Mouse (Mus musculus): ENCODE measurements around the gene Cep170b. TPM values are rescaled to one million over a fixed set of nuclear protein-coding genes. Genes with fewer than 3 reads are reported as not detected.

Gene Cep170b
- total RNA-seq, 2 experiments from 2014 or later, result 28.8 to 29.6 TPM

- DNase-seq, result no peak
These were observed 17.6 kb upstream of the Cep170b start for GRCm38 (mm10) chr12:112702374-112703320.

DNA sequence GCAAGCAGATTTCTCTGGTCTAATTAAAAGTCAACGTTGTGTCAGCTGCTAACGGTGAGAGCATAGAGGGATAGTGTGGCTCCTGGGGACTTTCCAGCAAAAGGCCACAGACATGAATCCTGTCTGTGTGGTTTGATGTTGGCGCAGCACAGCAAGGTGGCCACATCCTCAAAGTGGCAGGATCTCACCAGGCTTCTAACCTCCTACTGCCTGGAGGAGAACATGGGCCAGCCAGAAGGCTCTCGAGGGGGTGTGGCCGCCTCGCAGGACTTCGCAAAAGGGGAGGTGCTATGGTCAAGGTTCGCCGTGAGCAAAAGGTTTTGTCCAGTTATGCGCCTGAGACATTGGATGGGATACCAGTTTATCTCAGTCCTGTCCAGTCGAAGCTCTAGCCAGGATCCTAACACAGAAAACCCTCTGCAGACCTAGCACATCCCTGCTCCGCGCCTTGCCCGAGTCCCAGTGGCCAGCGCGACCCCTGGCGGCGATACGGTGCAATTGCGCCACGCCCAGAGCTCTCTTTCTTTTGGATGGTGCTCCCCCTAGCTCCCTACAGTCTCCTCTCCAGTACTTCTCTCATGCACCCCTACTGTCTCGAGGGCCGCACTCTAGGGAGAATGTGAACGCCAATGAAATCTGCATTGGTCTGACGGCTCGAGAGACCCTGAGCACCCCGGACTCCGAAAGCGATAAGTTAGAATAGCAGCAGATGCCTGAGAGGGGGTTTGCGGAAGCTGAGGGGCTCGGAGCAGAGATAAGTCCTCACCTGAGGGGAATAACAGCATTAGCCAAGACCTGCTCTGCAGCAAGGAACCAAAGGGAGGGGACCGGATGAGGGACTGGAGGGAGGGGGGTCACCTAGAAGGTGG, 13.3 kb upstream of the Cep170b start:
- DNase-seq, result peak; percentile 94

GRCm38 (mm10) chr12:112707573-112707869, 12.7 kb upstream of the Cep170b start:
- no peak for DNase-seq

DNA sequence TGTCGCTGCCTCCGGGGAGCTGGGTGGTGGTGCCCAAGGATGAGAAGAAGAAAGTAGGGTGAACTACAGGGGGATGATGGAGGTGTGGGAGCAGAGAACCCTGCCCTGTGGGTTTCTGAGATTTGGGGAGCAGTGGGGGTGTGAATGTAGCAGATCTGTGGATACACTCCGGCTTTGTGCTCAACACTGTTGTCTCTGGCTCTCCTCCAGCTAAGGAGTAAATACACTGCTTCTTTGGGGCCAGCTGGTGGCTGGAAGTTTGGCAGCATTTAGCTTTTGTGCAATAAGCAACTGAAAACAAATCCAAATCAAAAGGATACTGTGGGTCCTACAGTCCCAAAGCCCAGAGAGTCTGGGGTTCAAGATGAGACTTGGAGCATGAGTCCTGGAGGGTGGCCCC, 6.3 kb upstream of the Cep170b start:
- DNase-seq, result no peak

GRCm38 (mm10) chr12:112717140-112717539, 3.1 kb upstream of the Cep170b start:
- peak; percentile 71 for DNase-seq

- DNase-seq, result no peak
These were observed 1.3 kb upstream of the Cep170b start for GRCm38 (mm10) chr12:112718995-112719394.

DNA sequence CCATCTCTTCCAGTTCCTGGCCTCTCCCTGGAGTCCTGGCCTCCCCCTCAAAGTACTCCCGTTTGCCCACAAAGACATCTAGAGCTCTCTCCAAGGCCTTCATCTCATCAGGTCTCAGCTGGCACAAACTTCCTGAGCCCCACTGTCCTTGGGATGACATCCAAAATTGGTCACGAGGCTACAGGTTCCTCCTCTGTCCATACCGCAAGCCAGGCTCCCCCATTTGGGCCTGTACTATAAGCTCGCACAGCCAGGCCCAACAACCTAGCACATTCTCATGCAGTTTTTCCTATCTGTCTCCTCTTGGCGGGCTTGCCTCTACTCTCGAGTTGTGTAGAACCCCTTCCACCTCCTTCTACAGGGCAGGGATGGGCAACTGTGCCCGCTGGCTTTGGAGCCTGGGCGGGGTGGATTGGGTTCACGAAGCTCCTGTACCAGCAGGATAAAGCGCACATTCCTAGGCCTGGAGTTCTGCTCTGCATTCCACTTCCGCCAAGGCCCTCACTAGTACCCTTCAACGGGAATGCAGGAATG, 702 bp downstream of the Cep170b start:
- peak; percentile 60 for DNase-seq

- DNase-seq, result peak; percentile 79
These were observed 1.4 kb downstream of the Cep170b start for GRCm38 (mm10) chr12:112721424-112722239.

DNA sequence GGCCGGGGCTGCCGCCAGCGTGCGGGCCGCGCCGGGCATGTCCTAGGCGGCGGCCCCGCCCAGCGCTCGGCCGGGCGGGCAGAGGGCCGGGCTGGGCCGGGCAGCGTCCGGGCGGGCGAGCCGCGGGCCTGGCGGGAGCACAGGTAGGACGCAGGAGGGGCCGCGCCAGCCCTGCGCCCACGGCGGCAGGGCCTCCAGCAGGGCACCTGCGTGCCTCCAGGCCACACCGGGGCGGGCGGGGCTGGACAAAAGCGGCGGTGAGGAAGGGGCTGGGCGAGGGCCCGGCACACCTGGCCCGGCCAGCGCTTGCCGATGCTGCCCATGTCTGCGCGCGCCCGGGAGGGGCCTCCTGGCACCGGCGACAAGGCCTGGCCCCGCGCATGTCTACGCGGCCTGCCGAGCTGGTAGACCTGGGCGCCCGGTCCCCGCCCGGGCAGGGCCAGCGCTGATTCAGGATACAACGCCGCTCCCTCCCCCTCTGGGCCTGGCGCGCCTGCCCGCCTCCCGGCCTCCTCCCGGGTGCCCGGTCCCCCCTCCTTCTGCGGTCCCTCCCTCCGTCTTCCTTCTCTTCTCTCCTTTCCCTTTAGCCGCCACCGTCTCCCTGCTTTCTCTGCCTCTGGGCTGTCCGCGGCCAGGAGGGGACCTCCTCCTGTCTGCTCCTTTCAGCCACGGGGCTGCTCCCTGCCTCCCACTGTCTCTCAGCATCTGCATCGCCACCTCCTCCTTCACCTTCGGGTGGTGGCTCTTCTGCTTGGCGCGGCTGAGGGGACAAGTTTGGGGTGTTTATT, 2.2 kb downstream of the Cep170b start:
- DNase-seq, result peak; percentile 79

DNA sequence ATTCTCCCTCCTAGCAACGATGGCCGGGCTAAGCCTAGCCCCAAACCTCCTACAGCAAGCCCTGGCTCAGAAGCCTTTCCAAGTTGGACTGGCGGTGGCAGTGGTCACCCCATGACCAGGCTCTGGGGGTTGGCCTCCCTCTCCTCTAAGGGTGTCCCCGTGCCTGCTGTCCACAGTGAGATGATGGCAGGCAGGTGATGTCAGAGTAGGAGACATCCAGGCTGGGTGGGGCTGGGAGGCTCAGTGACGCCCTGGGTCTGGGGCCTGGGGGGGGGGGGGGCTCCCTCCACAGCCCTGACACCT, 2.7 kb downstream of the Cep170b start:
- no peak for DNase-seq

- no peak for DNase-seq
These were observed 3.2 kb downstream of the Cep170b start for GRCm38 (mm10) chr12:112723445-112723844.

DNA sequence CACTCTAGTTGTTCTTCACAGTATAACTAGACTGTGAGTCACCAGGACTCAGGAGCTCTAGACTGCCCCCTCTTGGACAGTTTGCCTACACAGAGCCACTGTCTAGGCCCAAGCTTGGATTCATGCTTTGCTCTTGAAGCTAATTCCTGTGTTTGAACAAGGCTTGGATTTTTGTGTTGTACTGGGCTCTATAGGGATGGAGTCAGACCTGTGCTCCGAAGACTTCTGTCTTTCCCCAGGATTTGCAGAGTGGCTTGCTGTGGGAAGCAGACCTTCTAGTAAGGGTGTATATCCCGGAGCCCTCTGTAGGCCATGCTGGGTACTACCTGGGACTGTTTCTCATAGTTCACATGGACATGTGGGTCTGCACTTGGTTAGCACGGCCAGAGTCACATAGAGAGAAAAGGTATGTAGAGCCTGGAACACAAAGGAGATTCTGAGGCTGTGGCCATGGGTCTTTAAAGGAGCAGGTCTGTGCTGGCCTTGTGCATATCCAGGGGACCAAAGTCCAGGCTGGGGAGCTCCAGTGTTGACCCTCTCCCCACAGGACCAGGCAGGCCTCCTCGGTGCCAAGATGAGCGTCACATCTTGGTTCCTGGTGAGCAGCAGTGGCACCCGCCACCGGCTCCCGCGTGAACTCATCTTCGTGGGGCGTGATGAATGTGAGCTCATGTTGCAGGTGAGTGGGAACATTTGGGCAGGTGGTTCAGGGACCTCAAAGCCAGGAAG, 4.0 kb downstream of the Cep170b start:
- peak; percentile 82 for DNase-seq

- no peak for DNase-seq
These were observed 7.5 kb downstream of the Cep170b start for GRCm38 (mm10) chr12:112727801-112728200.

DNA sequence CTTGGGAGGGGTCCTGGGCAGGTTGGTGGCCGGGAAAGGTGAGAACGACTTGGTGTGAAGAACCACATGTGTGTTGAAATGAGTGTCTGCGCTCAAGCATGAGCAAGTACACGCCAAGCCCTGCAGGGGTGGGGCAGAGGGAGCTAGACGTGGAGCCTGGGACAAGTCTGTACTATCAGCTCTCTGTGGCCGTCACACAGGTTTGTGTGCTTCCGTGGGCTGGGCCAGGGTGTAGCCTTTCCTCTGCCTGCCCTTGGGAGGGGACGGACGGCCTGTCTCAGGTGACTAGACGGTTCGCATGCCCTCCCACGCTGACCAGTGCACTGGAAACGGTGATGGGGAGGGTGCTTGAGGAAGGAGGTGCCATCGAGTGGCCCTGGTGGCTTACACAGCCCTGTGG, 10.6 kb downstream of the Cep170b start:
- no peak for DNase-seq

DNA sequence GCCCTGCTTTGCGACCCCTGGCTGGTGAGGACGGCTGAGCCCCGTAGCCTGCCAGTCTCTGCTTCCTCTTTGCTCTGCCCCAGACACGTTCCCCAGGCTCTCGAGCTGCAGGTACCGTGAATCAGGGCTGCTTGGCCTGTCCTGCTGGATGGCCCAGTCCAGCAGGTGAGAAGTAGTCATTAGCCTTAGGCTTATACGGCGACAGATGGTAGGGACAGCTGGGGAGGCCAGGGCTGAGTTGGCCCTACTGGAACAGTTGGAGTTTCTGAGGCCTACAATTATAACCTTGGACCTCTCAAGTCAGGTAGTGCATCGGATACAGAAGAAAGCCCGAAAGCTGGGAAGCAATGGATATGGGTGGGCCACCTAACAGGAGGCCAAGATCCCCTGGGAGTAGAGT, 12.3 kb downstream of the Cep170b start:
- no peak for DNase-seq

GRCm38 (mm10) chr12:112734108-112734820, 14.0 kb downstream of the Cep170b start:
- DNase-seq, result no peak

GRCm38 (mm10) chr12:112734881-112735655, 14.8 kb downstream of the Cep170b start:
- DNase-seq, result no peak

- no peak for DNase-seq
These were observed 15.8 kb downstream of the Cep170b start for GRCm38 (mm10) chr12:112735896-112736635.

- DNase-seq, result no peak
These were observed 16.3 kb downstream of the Cep170b start for GRCm38 (mm10) chr12:112736636-112736925.
